Mouse (Mus musculus) ES-Bruce4 (cell line): ENCODE results near the gene F8. TPM values are rescaled to one million over a fixed set of nuclear protein-coding genes. Genes with fewer than 3 reads are reported as not detected.

Experiments used
- H3K27ac ChIP-seq: 2 replicates; pipeline ENCODE4 v1.5.1; 2012; ENCODE audit warnings: low read length, inconsistent platforms; ENCODE audit not compliant: insufficient read depth
- H3K27me3 ChIP-seq: 2 replicates; pipeline ENCODE4 v1.6.1; 2012; ENCODE audit warnings: mild to moderate bottlenecking, low read length, inconsistent platforms; ENCODE audit not compliant: control insufficient read depth, poor library complexity, insufficient read depth, severe bottlenecking
- H3K36me3 ChIP-seq: 2 replicates; pipeline ENCODE4 v1.6.1; 2012; ENCODE audit warnings: inconsistent platforms, mild to moderate bottlenecking, low read length, moderate library complexity; ENCODE audit not compliant: control insufficient read depth, poor library complexity, insufficient read depth, severe bottlenecking
- H3K4me1 ChIP-seq: one replicate; pipeline ENCODE4 v1.8.1; 2011; ENCODE audit warnings: low read length; ENCODE audit not compliant: control insufficient read depth, insufficient read depth
- H3K4me3 ChIP-seq: 2 replicates; pipeline ENCODE4 v1.5.1; 2011; ENCODE audit warnings: low read depth, mild to moderate bottlenecking, low read length
- H3K9ac ChIP-seq: 2 replicates; pipeline ENCODE4 v1.6.1; 2012; ENCODE audit warnings: low read depth, mild to moderate bottlenecking, inconsistent platforms; ENCODE audit not compliant: poor library complexity, severe bottlenecking
- H3K9me3 ChIP-seq: replicated peaks from 2 replicates; pipeline ENCODE4 v1.6.1; 2012; ENCODE audit warnings: mild to moderate bottlenecking, low read length, inconsistent platforms; ENCODE audit not compliant: control insufficient read depth, poor library complexity, insufficient read depth, severe bottlenecking
- CTCF ChIP-seq: IDR thresholded peaks from one replicate; pipeline ENCODE4 v1.8.1; 2011; ENCODE audit warnings: low read depth, low read length
- EP300 ChIP-seq: IDR thresholded peaks from 2 replicates; pipeline ENCODE4 v1.6.1; 2011; ENCODE audit warnings: low read depth, low read length; ENCODE audit not compliant: insufficient read depth
- POLR2A ChIP-seq: IDR thresholded peaks from one replicate; pipeline ENCODE4 v1.8.1; 2011; ENCODE audit warnings: low read length; ENCODE audit not compliant: insufficient read depth
- polyA plus RNA-seq: library from polyadenylated mRNA; stranded (reverse); fragments of >200 nt; gene quantifications from 2 replicates; pipeline ENCODE4 v1.2.4, GENCODE M21; 2011; ENCODE audit warnings: low read depth; ENCODE audit not compliant: missing spikeins, insufficient read depth, insufficient read length

Gene F8
- 0.33 and 0.40 TPM in 2 replicates for polyA plus RNA-seq

DNA sequence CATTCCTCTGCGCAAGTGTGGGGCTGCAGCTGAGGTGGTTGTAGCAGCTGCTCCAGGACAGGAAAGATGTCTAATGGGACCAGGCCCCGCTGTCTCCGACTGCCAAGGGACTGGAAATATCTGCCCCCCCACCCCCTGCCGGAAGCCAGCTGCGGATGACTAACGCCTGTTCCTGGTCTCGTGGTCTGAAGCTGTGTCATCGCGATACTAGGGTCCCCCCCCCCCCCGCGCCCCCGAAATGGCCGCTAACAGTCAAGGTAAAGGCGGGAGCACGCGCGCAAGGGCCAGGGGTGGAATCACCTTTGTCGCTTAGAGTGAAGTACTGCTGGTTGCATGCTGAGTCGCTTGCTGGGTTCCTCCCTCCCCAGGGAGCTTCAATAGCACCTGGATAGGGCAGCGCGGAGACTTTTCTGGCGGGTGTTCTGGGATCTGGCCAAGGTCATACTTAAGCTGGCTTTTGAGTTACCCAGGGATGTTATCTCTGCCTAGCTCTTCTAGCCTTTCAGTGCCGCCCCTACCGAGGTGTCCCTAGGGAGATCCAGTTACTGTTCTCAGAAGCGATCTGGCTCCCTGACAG, at the start of gene F8, which contains the start of gene Fundc2:
TSS of gene F8 (minus strand) at position 421 of the 577 bp plus-strand sequence.
TSS of gene Fundc2 (plus strand) at position 205 of the 577 bp plus-strand sequence.
- H3K9ac ChIP-seq: peak within 1 kb of the TSS; percentile 95
- H3K36me3 ChIP-seq: no peaks in the 10 kb centered on the region
- no peaks in the 10 kb centered on the region for H3K9me3 ChIP-seq
- H3K27ac ChIP-seq: peak within 1 kb of the TSS; percentile 90
- H3K4me1 ChIP-seq: no peaks in the 10 kb centered on the region
- no peaks in the 10 kb centered on the region for H3K27me3 ChIP-seq
- TF ChIP-seq EP300 (no peak), CTCF (no peak), POLR2A (peak; percentile 31)
- H3K4me3 ChIP-seq: peak within 1 kb of the TSS; percentile 100

GRCm38 (mm10) chrX:75415936-75416785, 33.7 kb upstream of the F8 start, which contains the start of the genes Cmc4, Mtcp1 and Brcc3:
Gene Cmc4, minus strand, starts transcription at chrX:75416584.
Gene Mtcp1, minus strand, starts transcription at chrX:75416588.
Gene Brcc3, plus strand, starts transcription at chrX:75416628.
- TF ChIP-seq CTCF (no peak), POLR2A (peak; percentile 81)
- no peaks in the 10 kb centered on the region for H3K36me3 ChIP-seq
- H3K27ac ChIP-seq: no peak within 1 kb of the TSS; the same call in 1 of the 2 replicates
- H3K9ac ChIP-seq: peak within 1 kb of the TSS; percentile 67
- no peaks in the 10 kb centered on the region for H3K9me3 ChIP-seq
- no peaks in the 10 kb centered on the region for H3K27me3 ChIP-seq
- peak within 1 kb of the TSS; percentile 90 for H3K4me3 ChIP-seq
- H3K4me1 ChIP-seq: no peaks in the 10 kb centered on the region

DNA sequence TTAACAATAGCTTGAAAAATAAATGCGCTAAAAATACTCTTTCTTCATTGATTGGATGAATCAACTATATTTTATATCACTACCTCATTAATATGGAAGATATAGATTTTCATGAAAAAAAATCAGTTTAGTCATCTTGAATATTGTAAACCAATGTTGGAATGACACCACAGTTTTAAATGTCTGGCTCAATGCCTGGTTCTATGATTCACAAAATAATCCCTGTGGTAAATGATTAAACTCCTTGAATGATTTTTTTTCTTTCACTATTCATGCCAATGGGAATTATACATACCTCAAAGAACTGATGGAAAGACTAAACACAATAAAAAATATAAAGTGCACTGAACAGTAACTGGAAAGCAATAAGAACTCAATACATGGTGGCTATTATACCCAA, 27.3 kb upstream of the F8 start:
- TF ChIP-seq CTCF: no peak
- TF ChIP-seq EP300: no peak
- TF ChIP-seq POLR2A: no peak
- Histone ChIP-seq H3K9ac (no peak overlapping the region), H3K4me3 (no peak overlapping the region), H3K27me3 (no peaks in the 10 kb centered on the region), H3K4me1 (no peaks in the 10 kb centered on the region), H3K9me3 (no peaks in the 10 kb centered on the region), H3K27ac (no peak overlapping the region), H3K36me3 (no peaks in the 10 kb centered on the region)

DNA sequence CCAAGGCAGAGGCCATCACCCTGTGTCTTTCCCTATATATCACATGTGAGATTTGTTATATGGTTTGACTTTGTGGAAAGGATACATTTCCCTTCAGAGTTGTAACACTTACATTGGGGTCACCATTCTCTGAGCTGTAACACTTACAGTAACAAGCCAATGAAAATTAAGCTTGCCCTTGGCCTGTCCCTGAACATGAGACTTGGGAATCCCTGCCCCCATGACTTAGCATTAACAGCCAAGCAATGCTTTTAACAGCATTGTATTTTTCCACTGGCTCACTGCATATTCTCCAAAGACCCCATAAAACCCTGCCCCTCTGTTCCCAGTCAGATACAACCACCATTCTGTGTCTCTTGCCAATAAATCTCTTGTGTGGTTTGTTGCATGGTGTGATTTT, 20.9 kb upstream of the F8 start:
- Histone ChIP-seq H3K4me1 (no peaks in the 10 kb centered on the region), H3K9me3 (no peaks in the 10 kb centered on the region), H3K27ac (no peak overlapping the region), H3K36me3 (no peaks in the 10 kb centered on the region), H3K4me3 (no peak overlapping the region), H3K9ac (no peak overlapping the region), H3K27me3 (no peaks in the 10 kb centered on the region)
- no peak for TF ChIP-seq CTCF
- no peak for TF ChIP-seq EP300
- TF ChIP-seq POLR2A: no peak

DNA sequence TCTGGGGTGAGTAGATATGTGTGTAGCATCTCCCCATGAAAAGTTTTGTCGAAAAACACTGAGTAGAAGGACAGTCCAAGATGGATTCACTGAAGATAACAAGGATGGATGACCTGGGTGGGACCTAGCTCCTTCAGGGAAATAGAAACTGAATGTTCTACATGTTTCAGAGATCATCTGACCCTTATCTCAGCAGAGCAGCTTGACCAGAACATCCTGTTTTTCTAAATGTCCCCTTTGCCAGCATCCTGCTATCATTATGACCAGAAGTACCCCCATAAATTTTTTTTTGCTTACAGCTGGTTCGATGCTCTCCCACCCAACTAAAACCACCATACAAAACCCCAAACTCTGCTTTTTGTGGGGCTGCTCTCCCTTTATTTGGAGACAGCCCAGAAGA, 20.3 kb upstream of the F8 start:
- Histone ChIP-seq H3K4me3 (no peak overlapping the region), H3K36me3 (no peaks in the 10 kb centered on the region), H3K27ac (no peak overlapping the region)

More for the DNA sequence above, 20.3 kb upstream of the F8 start:
- H3K27me3 ChIP-seq: no peaks in the 10 kb centered on the region
- TF ChIP-seq EP300 (no peak), CTCF (no peak), POLR2A (no peak)
- H3K4me1 ChIP-seq: no peaks in the 10 kb centered on the region
- no peak overlapping the region for H3K9ac ChIP-seq
- H3K9me3 ChIP-seq: no peaks in the 10 kb centered on the region
